Mouse (Mus musculus) C2C12 (cell line): ENCODE results near the gene Tbc1d16. TPM values are rescaled to one million over a fixed set of nuclear protein-coding genes. Genes with fewer than 3 reads are reported as not detected.

Experiments used
- H3K27me3 ChIP-seq: one replicate; pipeline ENCODE4 v1.6.1; 2011; ENCODE audit not compliant: control insufficient read depth, insufficient read depth, insufficient read length
- H3K36me3 ChIP-seq: one replicate; pipeline ENCODE4 v1.6.1; 2011; ENCODE audit not compliant: control insufficient read depth, insufficient read depth
- H3K4me3 ChIP-seq: one replicate; pipeline ENCODE4 v1.5.1; 2011; ENCODE audit warnings: mild to moderate bottlenecking, control low read depth; ENCODE audit not compliant: poor library complexity, insufficient read depth, severe bottlenecking
- H3K79me2 ChIP-seq: one replicate; pipeline ENCODE4 v1.6.1; 2011; ENCODE audit not compliant: control insufficient read depth, insufficient read depth
- H3K79me3 ChIP-seq: one replicate; pipeline ENCODE4 v1.6.1; 2011; ENCODE audit warnings: low read depth, control low read depth
- H3ac ChIP-seq: one replicate; pipeline ENCODE3; 2011; ENCODE audit warnings: low read depth; ENCODE audit not compliant: control insufficient read depth, insufficient read length
- CEBPB ChIP-seq: IDR thresholded peaks from one replicate; pipeline ENCODE4 v1.6.1; 2011; ENCODE audit warnings: low read depth, mild to moderate bottlenecking, control low read depth, moderate library complexity
- CTCF ChIP-seq: IDR thresholded peaks from one replicate; pipeline ENCODE4 v1.5.1; 2011; ENCODE audit not compliant: control insufficient read depth, insufficient read depth, insufficient read length
- FOSL1 ChIP-seq: IDR thresholded peaks from one replicate; pipeline ENCODE4 v1.8.0; 2011; ENCODE audit warnings: mild to moderate bottlenecking, low read length; ENCODE audit not compliant: poor library complexity, insufficient read depth, severe bottlenecking
- MAX ChIP-seq: IDR thresholded peaks from one replicate; pipeline ENCODE4 v1.6.1; 2011; ENCODE audit warnings: mild to moderate bottlenecking, control low read depth
- MYOD1 ChIP-seq: IDR thresholded peaks from one replicate; pipeline ENCODE4 v1.6.1; 2011; ENCODE audit warnings: low read depth; ENCODE audit not compliant: control insufficient read depth, insufficient read length
- MYOG ChIP-seq: IDR thresholded peaks from one replicate; pipeline ENCODE4 v1.6.1; 2011; ENCODE audit not compliant: control insufficient read depth, insufficient read length; ENCODE audit errors: extremely low read depth
- USF1 ChIP-seq: IDR thresholded peaks from one replicate; pipeline ENCODE4 v1.6.1; 2011; ENCODE audit warnings: low read depth, mild to moderate bottlenecking, control low read depth, moderate library complexity
- polyA plus RNA-seq: library from polyadenylated mRNA; unstranded; fragments of >200 nt; fragmentation: generic; extraction: Trizol; gene quantifications from one replicate; pipeline ENCODE4 v1.2.1, GENCODE M21; 2012; ENCODE audit warnings: missing spikeins

The Tbc1d16 gene
- polyA plus RNA-seq, 1 experiment = 4.9 TPM

- Histone ChIP-seq H3K4me3 (no peak overlapping the region), H3ac (no peak overlapping the region), H3K79me2 (no peaks in the 10 kb centered on the region), H3K27me3 (no peaks in the 10 kb centered on the region), H3K36me3 (no peaks in the 10 kb centered on the region), H3K79me3 (no peaks in the 10 kb centered on the region)
- TF ChIP-seq CTCF = no peak
- no peak for TF ChIP-seq MYOG
- no peak for TF ChIP-seq MAX
- TF ChIP-seq MYOD1 = no peak
- no peak for TF ChIP-seq USF1
- no peak for TF ChIP-seq CEBPB
- no peak for TF ChIP-seq FOSL1
These were observed 70.7 kb downstream of the Tbc1d16 start for GRCm38 (mm10) chr11:119157377-119158189.

GRCm38 (mm10) chr11:119156481-119157254 is 71.6 kb downstream of the Tbc1d16 start:
- H3ac ChIP-seq = no peak overlapping the region
- no peaks in the 10 kb centered on the region for H3K27me3 ChIP-seq
- H3K79me3 ChIP-seq = no peaks in the 10 kb centered on the region
- no peak overlapping the region for H3K4me3 ChIP-seq
- H3K79me2 ChIP-seq = no peaks in the 10 kb centered on the region
- no peak for TF ChIP-seq FOSL1
- no peak for TF ChIP-seq USF1
- TF ChIP-seq MAX = no peak
- TF ChIP-seq CEBPB = no peak
- no peak for TF ChIP-seq MYOG
- no peak for TF ChIP-seq MYOD1
- no peak for TF ChIP-seq CTCF
- H3K36me3 ChIP-seq = no peaks in the 10 kb centered on the region

- TF ChIP-seq MYOD1 (no peak), MAX (no peak), MYOG (no peak), USF1 (no peak), FOSL1 (no peak), CEBPB (no peak), CTCF (no peak)
- H3ac ChIP-seq = no peak overlapping the region
- no peaks in the 10 kb centered on the region for H3K27me3 ChIP-seq
- no peaks in the 10 kb centered on the region for H3K36me3 ChIP-seq
- H3K4me3 ChIP-seq = no peak overlapping the region
- no peaks in the 10 kb centered on the region for H3K79me3 ChIP-seq
- H3K79me2 ChIP-seq = no peaks in the 10 kb centered on the region
These were observed 72.4 kb downstream of the Tbc1d16 start for GRCm38 (mm10) chr11:119155638-119156480.

GRCm38 (mm10) chr11:119152321-119152831 is 75.9 kb downstream of the Tbc1d16 start:
- no peaks in the 10 kb centered on the region for H3K36me3 ChIP-seq
- TF ChIP-seq MYOG (no peak), CEBPB (peak; percentile 8), USF1 (peak; percentile 76), CTCF (no peak), FOSL1 (peak; percentile 3), MAX (peak; percentile 93), MYOD1 (peak; percentile 64)
- H3K4me3 ChIP-seq = no peak overlapping the region
- H3K79me3 ChIP-seq = no peaks in the 10 kb centered on the region
- no peaks in the 10 kb centered on the region for H3K27me3 ChIP-seq
- H3K79me2 ChIP-seq = no peaks in the 10 kb centered on the region
- no peak overlapping the region for H3ac ChIP-seq

- Histone ChIP-seq H3K79me3 (no peaks in the 10 kb centered on the region), H3K27me3 (no peaks in the 10 kb centered on the region), H3K36me3 (no peaks in the 10 kb centered on the region), H3ac (no peak overlapping the region), H3K4me3 (no peak overlapping the region), H3K79me2 (no peaks in the 10 kb centered on the region)
- TF ChIP-seq CEBPB (no peak), MYOG (no peak), MAX (no peak), CTCF (no peak), USF1 (no peak), MYOD1 (no peak), FOSL1 (no peak)
These were observed 77.2 kb downstream of the Tbc1d16 start for GRCm38 (mm10) chr11:119151073-119151607.
